Mouse (Mus musculus) heart, postnatal 0 days (tissue): ENCODE measurements around the gene Armc5. TPM values are rescaled to one million over a fixed set of nuclear protein-coding genes. Genes with fewer than 3 reads are reported as not detected.

Experiments
- ATAC-seq: fragments of 200-750 bp; cut with Nextera tagmentation; 2 replicates; pipeline ENCODE4 v1.8.0; 2017; ENCODE audit warnings: low read depth, moderate number of reproducible peaks, moderate library complexity; ENCODE audit not compliant: insufficient read depth
- DNase-seq: peaks from one replicate; pipeline ENCODE4 v3.0.0-alpha.2; 2016; ENCODE audit warnings: low spot score
- H3K27ac ChIP-seq: fragments of 300-500 bp; sonication (generic); 2 replicates; pipeline ENCODE4 v1.5.1; 2014; ENCODE audit warnings: low read depth, mild to moderate bottlenecking
- H3K27me3 ChIP-seq: fragments of 300-500 bp; sonication (generic); 2 replicates; pipeline ENCODE4 v1.6.1; 2014; ENCODE audit warnings: low read length, mixed read lengths; ENCODE audit not compliant: control insufficient read depth, insufficient read depth
- H3K36me3 ChIP-seq: fragments of 300-500 bp; sonication (generic); replicated peaks from 2 replicates; pipeline ENCODE4 v1.6.1; 2014; ENCODE audit warnings: low read length, mixed read lengths; ENCODE audit not compliant: control insufficient read depth, insufficient read depth
- H3K4me1 ChIP-seq: fragments of 300-500 bp; sonication (generic); 2 replicates; pipeline ENCODE4 v1.6.1; 2014; ENCODE audit warnings: antibody characterized with exemption; ENCODE audit not compliant: control insufficient read depth, insufficient read depth
- H3K4me2 ChIP-seq: fragments of 300-500 bp; sonication (generic); 2 replicates; pipeline ENCODE4 v1.6.1; 2014; ENCODE audit warnings: low read depth, mild to moderate bottlenecking, low read length, moderate library complexity
- H3K4me3 ChIP-seq: fragments of 300-500 bp; sonication (generic); 2 replicates; pipeline ENCODE4 v1.5.1; 2014; ENCODE audit warnings: low read depth, low read length
- H3K9ac ChIP-seq: fragments of 300-500 bp; sonication (generic); replicated peaks from 2 replicates; pipeline ENCODE4 v1.6.1; 2014; ENCODE audit warnings: low read depth, low read length, mixed read lengths
- H3K9me3 ChIP-seq: fragments of 300-500 bp; sonication (generic); replicated peaks from 2 replicates; pipeline ENCODE4 v1.6.1; 2016; ENCODE audit warnings: low read length; ENCODE audit not compliant: control insufficient read depth
- CTCF ChIP-seq: IDR thresholded peaks from 2 replicates; pipeline ENCODE4 v1.5.1; 2016; ENCODE audit warnings: antibody characterized with exemption, control low read depth, low read depth
- EP300 ChIP-seq: IDR thresholded peaks from 2 replicates; pipeline ENCODE4 v1.6.1; 2016; ENCODE audit warnings: antibody characterized with exemption, low read depth
- WGBS: fragments of 180-500 bp; shearing (Covaris S2); extraction: QIAGEN DNeasy Blood & Tissue Kit; methylation state at CpG from one replicate; pipeline ENCODE4 v1.1.7; 2014; 5-methylcytosine and 5-hydroxymethylcytosine counted together
- polyA plus RNA-seq: library from polyadenylated mRNA; unstranded; fragments of >200 nt; fragmentation: Nextera tagmentation; extraction: Ambion mirVana; gene quantifications from 2 replicates; pipeline ENCODE4 v1.2.1, GENCODE M21; 2015
- total RNA-seq: library from RNA; depleted of rRNA; stranded (reverse); fragments of >200 nt; gene quantifications from 2 replicates; pipeline ENCODE4 v1.2.3, GENCODE M21; 2014; ENCODE audit warnings: low replicate concordance

Armc5 gene
- total and polyA plus RNA-seq, 2 experiments from 2014 or later = 8.9 to 18.9 TPM

DNA sequence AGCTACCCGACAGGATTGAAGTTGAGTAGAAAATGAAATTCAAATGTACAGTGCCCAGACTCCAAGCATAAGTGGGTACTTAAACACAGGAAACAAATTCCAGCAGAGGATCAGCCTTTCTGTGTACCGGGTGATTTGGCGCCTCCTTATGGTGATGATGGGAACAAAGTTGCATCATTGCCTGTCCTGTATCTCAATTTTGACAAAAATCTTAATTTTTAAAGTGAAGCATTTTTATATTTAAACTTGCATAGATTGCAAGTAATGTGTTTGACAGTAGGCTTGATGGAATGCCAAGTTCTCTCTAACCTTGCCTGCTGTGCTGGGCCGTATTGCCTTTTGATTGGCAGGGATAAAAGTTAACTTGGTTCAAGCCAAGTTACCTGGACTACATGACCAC, 1.8 kb downstream of the Armc5 start:
- ATAC-seq = no peak

DNA sequence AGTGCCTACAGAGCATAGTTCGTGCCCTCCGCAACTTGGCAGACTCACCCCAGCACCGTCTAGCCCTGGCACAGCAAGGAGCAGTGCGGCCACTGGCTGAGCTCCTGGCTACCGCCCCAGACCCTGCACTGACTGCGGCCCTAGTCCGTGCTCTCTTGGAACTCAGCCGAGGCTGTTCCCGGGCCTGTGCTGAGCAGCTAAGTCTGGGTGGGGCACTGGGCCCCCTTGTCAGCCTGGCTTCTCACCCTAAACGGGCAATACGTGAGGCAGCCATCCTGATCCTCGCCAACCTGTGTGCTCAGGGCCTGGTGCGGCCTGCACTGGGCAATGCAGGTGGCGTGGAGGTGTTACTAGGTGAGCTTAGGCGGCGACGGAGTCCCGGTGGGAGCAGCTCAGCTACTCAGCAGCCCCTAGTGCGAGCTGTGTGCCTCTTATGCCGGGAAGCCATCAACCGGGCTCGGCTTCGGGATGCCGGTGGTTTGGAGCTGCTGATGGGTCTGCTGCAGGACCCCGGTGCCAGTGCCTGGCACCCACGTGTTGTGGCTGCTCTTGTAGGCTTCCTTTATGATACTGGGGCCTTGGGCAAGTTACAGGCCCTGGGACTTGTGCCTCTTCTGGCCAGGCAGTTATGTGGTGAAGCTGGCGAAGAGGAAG, 3.1 kb downstream of the Armc5 start:
- H3K4me1 ChIP-seq = no peaks in the 10 kb centered on the region; the same call in 1 of the 2 replicates
- DNase-seq (no peak), ATAC-seq (no peak)
- H3K36me3 ChIP-seq = peaks cover 56% of the 10 kb centered on the region
- no peak for TF ChIP-seq EP300
- TF ChIP-seq CTCF = no peak
- H3K27ac ChIP-seq = no peak overlapping the region
- H3K9ac ChIP-seq = no peak overlapping the region
- no peak overlapping the region for H3K4me2 ChIP-seq
- no peak overlapping the region for H3K4me3 ChIP-seq
- H3K27me3 ChIP-seq = no peaks in the 10 kb centered on the region
- WGBS = 90% methylated on average over 27 of the region's 27 CpGs
- H3K9me3 ChIP-seq = no peaks in the 10 kb centered on the region

More for the DNA sequence above, 1.8 kb downstream of the Armc5 start:
- 21% methylated on average over 4 of the region's 4 CpGs for WGBS
- DNase-seq = peak; percentile 63
- Histone ChIP-seq H3K27ac (peak overlapping the region; percentile 99), H3K27me3 (no peaks in the 10 kb centered on the region), H3K4me3 (peak overlapping the region; percentile 76), H3K4me1 (no peaks in the 10 kb centered on the region; the same call in 1 of the 2 replicates), H3K9ac (no peak overlapping the region), H3K4me2 (peak overlapping the region; percentile 68), H3K36me3 (peaks cover 44% of the 10 kb centered on the region), H3K9me3 (no peaks in the 10 kb centered on the region)
- TF ChIP-seq EP300 (no peak), CTCF (peak; percentile 48)

DNA sequence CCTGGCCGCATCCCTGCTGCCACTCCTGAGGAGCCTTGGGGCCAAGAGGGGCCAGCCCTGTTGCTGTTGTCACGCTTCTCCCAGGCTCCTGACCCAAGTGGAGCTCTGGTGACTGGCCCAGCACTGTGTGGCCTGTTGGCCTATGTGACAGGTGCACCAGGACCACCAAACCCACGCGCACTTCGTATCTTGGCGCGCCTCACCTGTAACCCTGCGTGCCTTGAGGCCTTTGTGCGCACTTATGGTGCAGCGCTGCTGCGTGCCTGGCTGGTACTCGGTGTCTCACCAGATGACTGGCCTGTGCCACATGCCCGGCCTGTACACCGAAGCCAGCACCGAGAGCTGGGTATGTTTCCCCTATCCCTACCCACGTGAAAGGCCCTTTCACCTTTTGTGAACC, 5.2 kb downstream of the Armc5 start:
- TF ChIP-seq EP300 = no peak
- TF ChIP-seq CTCF = no peak
- Histone ChIP-seq H3K27me3 (no peaks in the 10 kb centered on the region), H3K36me3 (peaks cover 51% of the 10 kb centered on the region), H3K4me1 (peaks cover 8% of the 10 kb centered on the region; the same call in 1 of the 2 replicates), H3K4me2 (no peak overlapping the region), H3K9ac (no peak overlapping the region), H3K27ac (no peak overlapping the region), H3K4me3 (no peak overlapping the region), H3K9me3 (no peaks in the 10 kb centered on the region)
- 94% methylated on average over 16 of the region's 16 CpGs for WGBS
- no peak for ATAC-seq
- DNase-seq = no peak

DNA sequence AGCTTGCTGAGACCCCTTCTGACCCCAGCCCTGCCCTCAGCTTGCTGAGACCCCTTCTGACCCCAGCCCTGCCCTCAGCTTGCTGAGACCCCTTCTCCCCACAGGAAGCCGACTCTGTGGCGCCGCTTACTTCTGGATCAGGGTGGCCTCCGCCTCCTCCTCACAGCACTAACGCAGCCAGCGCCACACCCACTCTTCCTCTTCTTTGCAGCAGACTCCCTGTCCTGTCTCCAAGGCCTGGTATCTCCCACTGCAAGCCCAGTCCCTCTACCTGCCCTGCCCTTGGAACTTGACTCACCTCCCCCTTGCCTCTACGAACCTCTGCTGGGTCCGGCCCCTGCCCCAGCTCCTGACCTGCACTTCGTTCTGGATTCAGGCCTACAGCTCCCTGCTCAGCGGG, 6.8 kb downstream of the Armc5 start:
- Histone ChIP-seq H3K9me3 (no peaks in the 10 kb centered on the region), H3K27ac (no peak overlapping the region), H3K36me3 (peaks cover 54% of the 10 kb centered on the region), H3K27me3 (no peaks in the 10 kb centered on the region), H3K4me1 (peaks cover 17% of the 10 kb centered on the region), H3K4me2 (no peak overlapping the region), H3K4me3 (no peak overlapping the region), H3K9ac (no peak overlapping the region)
- no peak for DNase-seq
- no peak for ATAC-seq
- TF ChIP-seq CTCF = no peak
- no peak for TF ChIP-seq EP300
- WGBS = 71% methylated on average over 10 of the region's 10 CpGs

GRCm38 (mm10) chr7:128244410-128245025, 7.4 kb downstream of the Armc5 start:
- H3K4me2 ChIP-seq = no peak overlapping the region
- no peaks in the 10 kb centered on the region for H3K9me3 ChIP-seq
- H3K36me3 ChIP-seq = peaks cover 60% of the 10 kb centered on the region
- no peak overlapping the region; the same call in 1 of the 2 replicates for H3K9ac ChIP-seq
- DNase-seq = no peak
- H3K4me3 ChIP-seq = no peak overlapping the region
- H3K27ac ChIP-seq = no peak overlapping the region
- 92% methylated on average over 18 of the region's 18 CpGs for WGBS
- H3K4me1 ChIP-seq = peaks cover 18% of the 10 kb centered on the region
- TF ChIP-seq EP300 (no peak), CTCF (no peak)
- ATAC-seq = no peak
- H3K27me3 ChIP-seq = no peaks in the 10 kb centered on the region

- WGBS = 79% methylated on average over 4 of the region's 4 CpGs
- no peak overlapping the region for H3K9ac ChIP-seq
- no peak overlapping the region for H3K4me3 ChIP-seq
- H3K36me3 ChIP-seq = peaks cover 59% of the 10 kb centered on the region
- peak overlapping the region; percentile 96 for H3K27ac ChIP-seq
- ATAC-seq = no peak
- H3K4me2 ChIP-seq = peak overlapping the region; percentile 76
- no peaks in the 10 kb centered on the region for H3K27me3 ChIP-seq
- peaks cover 18% of the 10 kb centered on the region for H3K4me1 ChIP-seq
- TF ChIP-seq EP300 = no peak
- TF ChIP-seq CTCF = no peak
- H3K9me3 ChIP-seq = no peaks in the 10 kb centered on the region
- no peak for DNase-seq
These were observed 8.4 kb downstream of the Armc5 start for GRCm38 (mm10) chr7:128245547-128245946.
